Mouse (Mus musculus): ENCODE results near the gene Cldn15.

Gene Cldn15

DNA sequence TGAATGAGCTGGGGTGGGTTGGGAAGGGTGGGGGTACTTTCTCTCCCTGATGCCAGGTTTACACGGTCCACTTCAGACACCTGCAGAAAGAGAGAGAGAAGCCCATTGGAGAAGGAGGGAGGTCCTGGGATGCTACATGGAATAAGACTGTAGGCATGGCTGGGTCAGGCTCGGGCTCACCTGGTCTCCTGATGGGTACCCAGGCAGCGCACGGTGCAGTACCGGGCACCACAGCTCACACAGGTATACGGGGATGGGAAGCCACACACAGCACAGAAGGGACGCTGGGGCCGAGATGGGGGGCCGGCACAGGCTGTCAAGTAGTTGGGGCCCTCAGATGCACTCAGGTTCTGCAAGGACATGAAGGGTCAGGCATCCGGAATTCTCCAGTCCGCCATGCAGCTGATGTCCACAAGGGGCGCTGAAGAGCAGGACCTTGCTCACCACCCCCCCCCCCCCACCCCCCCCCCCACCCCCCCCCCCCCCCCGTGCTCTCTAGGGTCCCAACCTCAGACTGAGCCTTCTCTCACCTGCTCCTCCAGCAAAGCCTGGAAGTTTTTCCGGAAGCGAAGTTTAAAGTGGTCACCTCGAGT is 16.0 kb downstream of the Cldn15 start:
- DNase-seq (ENCODE audit: low read depth), result peak; percentile 65

DNA sequence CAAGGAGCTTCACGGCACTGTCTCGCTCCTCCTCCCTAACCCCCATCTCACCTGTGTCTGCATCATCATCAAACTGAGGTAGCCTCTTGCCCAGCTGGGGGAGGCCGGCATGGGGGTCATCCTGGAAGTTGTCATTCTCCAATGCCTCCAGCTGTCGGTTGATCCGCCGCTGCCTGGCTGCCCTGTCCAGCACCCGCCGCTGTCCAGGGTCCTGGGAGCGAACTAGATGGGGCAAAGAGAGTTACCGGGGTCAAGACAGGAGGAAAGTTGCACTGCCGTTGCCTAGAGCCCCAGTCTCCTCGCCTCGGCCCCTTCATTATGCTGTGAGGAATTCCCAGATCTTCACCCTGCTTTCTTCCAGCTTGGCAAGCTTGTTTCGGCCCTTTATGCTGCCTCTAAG is 18.4 kb downstream of the Cldn15 start:
- DNase-seq (ENCODE audit: low read depth), result peak; percentile 29

DNA sequence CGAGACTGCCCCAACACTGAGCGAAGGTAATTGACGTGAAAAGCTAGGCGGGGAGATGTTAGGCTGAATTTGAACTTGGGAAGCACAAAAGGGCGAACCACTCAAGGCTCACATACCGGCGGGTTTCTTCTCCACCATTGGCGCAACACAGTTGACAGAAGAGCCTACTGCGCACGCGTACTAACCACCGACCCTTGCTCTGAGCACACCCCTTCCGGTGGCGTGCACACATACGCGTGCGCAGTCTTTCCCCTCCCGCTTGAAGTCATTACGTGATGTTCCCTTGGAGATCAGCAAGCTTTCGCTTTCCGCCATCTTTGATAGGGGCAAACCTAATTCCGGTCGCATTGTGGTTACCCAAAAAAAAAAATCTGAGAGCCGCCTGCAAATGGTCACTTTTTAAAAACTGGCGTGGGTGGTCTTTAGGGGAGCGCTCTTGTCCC is 20.3 kb downstream of the Cldn15 start, which contains the start of gene Plod3:
Plod3 (plus strand) TSS at position 325 of the 443 bp plus-strand sequence.
- DNase-seq (ENCODE audit: low read depth), result peak; percentile 100

DNA sequence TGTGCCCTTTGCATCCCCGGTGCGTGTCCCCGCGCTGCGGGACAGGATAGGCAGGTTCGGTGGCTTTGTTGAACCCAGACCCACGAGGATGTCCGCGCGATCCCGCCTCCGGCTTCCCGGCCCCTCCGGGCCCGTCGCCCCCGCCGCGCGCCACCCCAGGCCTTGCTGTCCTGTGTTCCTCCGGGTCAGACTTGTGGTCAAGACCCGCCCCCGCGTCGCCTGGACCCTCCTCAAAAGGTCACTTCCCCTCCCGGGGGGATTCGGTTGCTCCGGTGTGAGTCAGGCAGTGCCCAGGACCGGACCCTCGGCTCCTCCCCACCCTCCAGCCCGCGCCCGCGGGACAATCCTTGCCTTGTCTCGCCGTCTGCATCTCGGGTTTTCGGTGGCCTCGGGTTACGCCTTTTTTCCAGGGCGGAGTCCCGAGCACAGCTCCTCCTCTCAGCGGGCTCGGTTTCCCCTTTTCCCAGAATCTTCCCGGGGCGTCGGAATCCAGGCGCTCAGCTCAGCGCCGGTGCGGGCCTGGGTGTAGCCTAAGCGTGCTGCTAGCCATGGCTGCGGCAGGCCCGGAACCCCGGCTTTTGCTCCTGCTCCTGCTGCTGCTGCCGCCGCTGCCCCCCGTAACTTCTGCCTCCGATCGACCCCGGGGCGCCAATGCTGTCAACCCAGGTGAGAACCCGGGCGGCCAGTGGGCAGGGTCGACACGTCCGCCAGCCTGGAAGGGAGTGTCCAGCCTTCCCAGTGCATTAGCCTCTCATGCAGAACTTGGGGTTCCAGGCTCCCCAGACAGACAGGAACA is 20.9 kb downstream of the Cldn15 start:
- peak; percentile 87 for DNase-seq (ENCODE audit: low read depth)

DNA sequence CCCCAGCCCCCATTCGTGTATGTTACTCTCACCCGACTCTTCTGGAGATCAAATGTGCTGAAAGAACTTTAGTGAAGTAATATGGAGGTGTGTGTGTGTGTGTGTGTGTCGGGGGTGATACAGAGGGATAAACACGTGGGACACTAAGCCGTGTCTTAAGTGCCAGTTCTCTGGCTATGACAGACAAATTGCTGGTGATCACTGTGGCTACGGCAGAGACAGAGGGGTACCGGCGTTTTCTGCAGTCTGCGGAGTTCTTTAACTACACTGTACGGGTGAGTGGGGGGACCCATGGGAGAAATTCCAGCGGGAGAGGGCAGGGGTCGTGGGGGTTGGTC is 21.5 kb downstream of the Cldn15 start, which contains the start of gene Znhit1:
Znhit1 (minus strand) TSS at position 88 of the 338 bp plus-strand sequence.
- DNase-seq (ENCODE audit: low read depth), result no peak

DNA sequence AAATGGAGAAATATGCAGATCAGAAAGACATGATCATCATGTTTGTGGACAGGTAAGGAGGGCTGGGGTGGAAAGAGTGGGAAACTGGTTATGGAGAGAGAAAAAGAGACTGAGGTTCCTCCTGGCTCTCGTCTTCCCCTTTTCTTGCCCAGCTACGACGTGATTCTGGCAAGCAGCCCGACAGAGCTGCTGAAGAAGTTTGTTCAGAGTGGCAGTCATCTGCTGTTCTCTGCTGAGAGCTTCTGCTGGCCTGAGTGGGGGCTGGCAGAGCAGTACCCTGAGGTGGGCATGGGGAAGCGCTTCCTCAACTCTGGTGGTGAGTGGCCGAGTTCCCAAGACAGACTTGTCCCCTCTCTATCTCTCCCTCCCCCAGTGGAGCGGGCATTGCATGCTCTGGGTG is 22.0 kb downstream of the Cldn15 start:
- DNase-seq (ENCODE audit: low read depth), result peak; percentile 67

DNA sequence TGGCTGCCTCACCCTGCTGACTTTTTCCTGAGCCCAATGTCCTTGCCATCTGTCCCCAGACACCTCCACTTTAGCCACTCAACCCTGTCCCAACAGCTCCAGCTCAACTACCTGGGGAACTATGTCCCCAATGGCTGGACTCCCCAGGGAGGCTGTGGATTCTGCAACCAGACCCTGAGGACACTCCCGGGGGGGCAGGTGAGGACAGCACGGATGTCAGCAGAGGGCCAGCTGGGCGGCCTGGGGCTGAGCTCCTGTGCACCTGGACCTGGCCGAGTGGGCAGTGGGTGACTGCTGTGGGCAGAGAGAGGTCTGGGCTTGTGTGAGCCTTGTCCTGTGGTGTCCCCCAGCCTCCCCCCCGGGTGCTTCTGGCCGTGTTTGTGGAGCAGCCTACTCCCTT is 23.4 kb downstream of the Cldn15 start:
- DNase-seq (ENCODE audit: low read depth), result no peak

DNA sequence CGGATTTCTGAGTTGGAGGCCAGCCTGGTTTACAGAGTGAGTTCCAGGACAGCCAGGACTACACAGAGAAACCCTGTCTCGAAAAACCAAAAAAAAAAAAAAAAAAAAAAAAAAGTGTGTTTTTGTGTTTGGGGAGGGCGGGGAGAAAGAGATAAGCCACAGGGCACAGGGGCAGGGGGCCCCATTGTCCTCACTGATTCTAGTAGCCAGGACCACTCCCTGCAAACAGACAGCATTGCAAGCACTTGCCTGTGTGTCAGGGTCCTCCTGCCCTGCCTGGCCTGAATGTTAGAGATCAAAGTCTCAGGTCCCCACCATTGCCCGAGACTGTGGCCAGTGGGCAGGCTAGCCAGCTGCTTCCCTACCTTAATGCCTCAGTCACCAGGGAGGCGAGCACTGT is 33.0 kb downstream of the Cldn15 start:
- DNase-seq (ENCODE audit: low read depth), result no peak

DNA sequence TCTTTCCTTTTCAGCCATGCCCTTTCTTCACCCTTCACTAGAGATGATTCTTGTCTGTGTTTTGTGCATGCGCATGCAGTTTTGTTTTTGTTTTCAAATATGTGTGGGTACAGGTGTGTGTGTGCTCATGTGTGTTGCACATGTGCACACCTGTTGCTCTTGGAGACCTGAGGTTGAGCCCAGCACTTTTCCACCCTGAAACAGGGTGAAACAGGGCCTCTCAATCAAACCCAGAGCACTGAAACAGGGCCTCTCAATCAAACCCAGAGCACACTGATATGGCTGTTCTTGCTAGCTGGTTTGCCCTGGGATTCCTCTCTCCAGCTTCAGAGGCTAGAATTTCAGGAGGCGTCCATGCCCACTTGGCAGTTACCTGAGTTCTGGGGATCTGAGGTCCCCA is 34.2 kb downstream of the Cldn15 start:
- DNase-seq (ENCODE audit: low read depth), result no peak

DNA sequence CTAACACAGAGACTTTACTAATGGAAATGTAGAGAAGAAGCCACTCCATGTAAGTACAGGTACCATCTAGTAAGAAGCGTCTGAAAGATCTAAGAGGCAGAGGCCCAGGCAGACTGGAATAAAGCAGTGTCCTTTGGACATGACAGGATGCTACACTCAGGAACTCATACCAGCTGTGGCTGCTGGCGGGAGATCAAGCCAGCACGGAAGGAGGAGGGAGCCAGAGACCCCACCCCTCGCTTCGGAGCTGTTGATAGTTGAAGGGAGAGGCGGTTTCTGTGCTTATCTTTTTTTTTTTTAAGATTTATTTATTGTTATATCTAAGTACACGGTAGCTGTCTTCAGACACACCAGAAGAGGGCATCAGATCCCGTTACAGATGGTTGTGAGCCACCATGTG is 40.9 kb downstream of the Cldn15 start:
- DNase-seq (ENCODE audit: low read depth), result no peak

DNA sequence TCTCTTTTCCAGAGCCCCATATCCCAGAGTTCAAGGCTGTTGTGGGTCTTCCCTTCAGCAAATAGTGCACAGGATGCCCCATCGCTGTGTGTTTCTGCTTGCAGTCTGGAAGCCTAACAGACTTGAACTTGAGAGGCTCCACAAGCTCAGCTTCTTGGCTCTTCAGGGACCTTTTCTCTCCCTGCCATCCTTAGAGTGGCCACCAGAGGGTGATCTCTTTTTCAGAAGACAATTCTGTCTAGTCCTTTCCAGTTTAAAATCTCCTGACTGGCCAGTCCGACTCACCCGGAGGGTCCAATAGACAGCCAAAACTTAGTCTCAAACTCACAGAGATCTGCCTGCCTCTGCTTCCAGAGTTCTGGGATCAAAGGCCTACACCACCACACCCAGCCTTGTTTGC is 43.6 kb downstream of the Cldn15 start:
- peak; percentile 83 for DNase-seq (ENCODE audit: low read depth)

DNA sequence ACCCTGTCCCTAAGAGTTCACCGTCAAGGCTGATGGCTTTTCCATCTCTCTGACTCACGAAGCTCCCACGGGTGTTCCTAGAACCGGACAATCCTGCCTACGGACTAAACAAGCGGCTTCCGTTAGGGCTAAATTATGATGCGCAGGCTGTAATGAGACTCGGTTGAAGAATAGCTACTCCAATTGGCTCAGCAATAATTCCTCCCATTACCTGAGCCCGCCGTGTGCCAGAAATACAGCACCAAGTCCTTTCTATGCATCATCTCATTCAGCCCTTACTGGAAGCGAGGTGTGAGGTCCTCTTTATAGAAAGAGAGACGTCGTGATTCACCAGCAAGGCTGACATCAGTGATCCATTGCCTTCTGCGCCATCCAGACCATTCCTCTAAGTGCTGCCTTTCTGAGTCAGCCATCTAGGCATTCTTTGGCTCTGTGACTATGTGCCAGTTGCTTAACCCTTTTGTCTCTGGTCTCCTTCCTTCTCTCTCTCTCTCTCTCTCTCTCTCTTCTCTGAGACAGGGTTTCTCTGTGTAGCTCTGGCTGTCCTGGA is 46.1 kb downstream of the Cldn15 start:
- DNase-seq (ENCODE audit: low read depth), result peak; percentile 85

DNA sequence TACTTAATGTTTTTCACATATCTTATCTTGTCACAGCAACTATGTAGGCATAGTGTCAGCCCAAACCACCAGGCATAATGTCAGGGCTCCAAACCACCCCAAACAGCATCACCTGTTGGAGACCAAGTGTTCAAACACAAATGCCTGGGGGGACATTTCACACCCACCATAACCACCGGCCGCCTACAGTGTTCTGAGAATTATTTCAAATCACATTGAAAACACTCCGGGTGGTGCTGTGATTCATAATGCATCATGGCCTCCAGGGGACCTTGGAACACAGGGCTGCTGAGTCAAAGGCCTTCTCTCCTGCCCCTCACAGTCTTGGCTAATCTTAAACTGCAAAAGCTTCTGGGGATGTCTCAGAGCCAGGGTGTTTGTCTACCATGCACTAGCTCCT is 49.5 kb downstream of the Cldn15 start:
- peak; percentile 89 for DNase-seq (ENCODE audit: low read depth)

DNA sequence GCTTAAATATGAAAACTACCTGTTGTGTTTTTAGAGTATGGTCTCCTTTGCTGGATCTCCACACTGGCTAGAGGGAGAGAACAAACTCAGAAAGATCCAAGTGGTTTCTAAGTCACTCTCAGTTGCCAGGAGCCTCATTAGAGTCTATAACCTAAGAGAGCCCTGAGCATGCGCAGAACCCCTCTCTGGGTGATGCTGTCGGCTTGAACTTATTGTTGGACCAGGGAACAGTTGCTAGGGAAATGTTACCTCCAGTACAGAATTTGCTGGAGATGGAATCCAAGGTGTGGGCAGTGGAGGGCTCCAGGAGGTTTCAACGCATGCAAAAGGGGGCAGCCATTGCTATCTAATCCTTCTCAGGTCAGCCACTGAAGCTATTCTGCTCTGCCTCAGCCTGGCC is 57.9 kb downstream of the Cldn15 start:
- DNase-seq (ENCODE audit: low read depth), result no peak

DNA sequence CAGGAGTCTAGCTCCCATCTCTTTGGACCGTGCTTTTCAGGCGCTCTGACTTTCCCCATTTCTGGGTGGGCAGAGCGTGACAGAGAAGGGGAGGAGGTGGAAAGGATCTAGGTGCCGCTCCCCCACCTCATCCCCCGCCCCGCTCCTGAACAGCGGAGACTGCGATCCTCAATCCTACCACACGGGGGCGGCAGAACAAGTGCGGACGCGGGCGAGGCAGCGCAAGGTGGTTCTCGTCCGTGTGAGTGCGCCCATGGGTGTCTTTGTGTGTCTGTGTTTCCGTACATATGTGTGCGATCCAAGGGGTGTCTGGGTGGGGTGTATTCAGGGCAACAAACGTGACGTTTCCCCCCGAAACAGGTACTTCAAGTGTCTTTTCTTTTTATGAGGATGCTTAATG is 58.7 kb downstream of the Cldn15 start:
- DNase-seq (ENCODE audit: low read depth), result peak; percentile 83

All from NIH3T3 (cell line).